Mouse (Mus musculus) thymus, postnatal 4 days (tissue): Measurements from ENCODE around the gene 5430403G16Rik.
"Not testable (repeated sequence)": the region's sequence is repeated elsewhere in the genome, so short reads cannot be mapped to it uniquely, and the experiment has no call there.

Experiments used
- DNase-seq: peaks from one replicate; pipeline ENCODE4 v3.0.0; 2021

Gene 5430403G16Rik

GRCm38 (mm10) chr5:109690537-109691201 is at the start of gene 5430403G16Rik:
5430403G16Rik (minus strand) TSS chr5:109691041.
- peak; percentile 77 for DNase-seq

GRCm38 (mm10) chr5:109717341-109717740 is 26.5 kb upstream of the 5430403G16Rik start:
- DNase-seq: not testable (repeated sequence)

GRCm38 (mm10) chr5:109691205-109691965 is 544 bp upstream of the 5430403G16Rik start:
- not testable (repeated sequence) for DNase-seq

- no peak for DNase-seq
These were observed 7.9 kb downstream of the 5430403G16Rik start for GRCm38 (mm10) chr5:109682921-109683320.
